Mouse (Mus musculus) megakaryocyte, embryonic 14.5 days (primary cell): ENCODE results near the gene Olfr1347.

Experiments
- FLI1 ChIP-seq: IDR thresholded peaks from 2 replicates; pipeline ENCODE4 v1.6.1; 2012; ENCODE audit warnings: low read length, inconsistent platforms, mixed read lengths
- GATA1 ChIP-seq: IDR thresholded peaks from 3 replicates; pipeline ENCODE4 v1.6.1; 2012; ENCODE audit warnings: mixed read lengths, low read length, inconsistent platforms, borderline replicate concordance

DNA sequence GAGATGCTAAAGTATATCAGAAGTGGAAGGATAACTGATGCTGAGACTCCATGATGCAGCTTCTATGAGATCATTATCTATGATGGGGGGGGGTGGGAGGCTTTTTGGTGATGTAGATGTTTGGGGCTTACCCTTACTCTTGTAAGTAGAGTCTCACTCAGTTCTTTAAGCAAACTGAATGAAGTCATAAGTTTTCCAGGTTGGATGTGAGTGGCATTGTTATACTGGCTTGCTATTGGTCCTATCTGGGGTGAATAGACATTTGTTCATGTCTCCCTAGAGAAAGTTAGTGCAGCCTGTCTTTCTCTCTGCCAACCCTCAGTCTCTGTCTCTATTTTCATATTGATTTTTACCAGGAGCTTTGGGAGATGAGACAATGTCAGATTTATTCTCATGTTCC, 43.7 kb downstream of the Olfr1347 start, which contains the start of gene Olfr1336:
- no peak for TF ChIP-seq GATA1
- no peak for TF ChIP-seq FLI1
